Mouse (Mus musculus) embryonic facial prominence, embryonic 14.5 days (tissue): Measurements from ENCODE around the gene Gapvd1. TPM values are rescaled to one million over a fixed set of nuclear protein-coding genes. Genes with fewer than 3 reads are reported as not detected.

ENCODE experiments used
- ATAC-seq: fragments of 200-750 bp; cut with Nextera tagmentation; 2 replicates; pipeline ENCODE4 v1.8.0; 2017; ENCODE audit warnings: low read depth, moderate number of reproducible peaks, moderate TSS enrichment
- DNase-seq: peaks from one replicate; pipeline ENCODE4 v3.0.0-alpha.2; 2015; ENCODE audit warnings: low spot score
- H3K27ac ChIP-seq: fragments of 300-500 bp; sonication (generic); replicated peaks from 2 replicates; pipeline ENCODE4 v1.5.1; 2014; ENCODE audit warnings: low read depth, mild to moderate bottlenecking, low read length, moderate library complexity
- H3K27me3 ChIP-seq: fragments of 300-500 bp; sonication (generic); replicated peaks from 2 replicates; pipeline ENCODE4 v1.6.1; 2014; ENCODE audit warnings: low read length; ENCODE audit not compliant: control insufficient read depth, insufficient read depth
- H3K36me3 ChIP-seq: fragments of 300-500 bp; sonication (generic); 2 replicates; pipeline ENCODE4 v1.6.1; 2014; ENCODE audit warnings: low read length, mixed read lengths; ENCODE audit not compliant: control insufficient read depth, insufficient read depth
- H3K4me1 ChIP-seq: fragments of 300-500 bp; sonication (generic); 2 replicates; pipeline ENCODE4 v1.6.1; 2014; ENCODE audit warnings: antibody characterized with exemption, low read length; ENCODE audit not compliant: control insufficient read depth, insufficient read depth
- H3K4me2 ChIP-seq: fragments of 300-500 bp; sonication (generic); 2 replicates; pipeline ENCODE4 v1.6.1; 2014; ENCODE audit warnings: low read depth, mild to moderate bottlenecking, low read length, moderate library complexity, mixed read lengths
- H3K4me3 ChIP-seq: fragments of 300-500 bp; sonication (generic); 2 replicates; pipeline ENCODE4 v1.5.1; 2014; ENCODE audit warnings: low read depth, mild to moderate bottlenecking, low read length
- H3K9ac ChIP-seq: fragments of 300-500 bp; sonication (generic); 2 replicates; pipeline ENCODE4 v1.6.1; 2014; ENCODE audit warnings: low read depth, mild to moderate bottlenecking, low read length, moderate library complexity, mixed read lengths
- H3K9me3 ChIP-seq: fragments of 300-500 bp; sonication (generic); 2 replicates; pipeline ENCODE4 v1.6.1; 2016; ENCODE audit warnings: low read length; ENCODE audit not compliant: control insufficient read depth
- WGBS: fragments of 180-500 bp; shearing (Covaris S2); extraction: QIAGEN DNeasy Blood & Tissue Kit; methylation state at CpG from one replicate; pipeline ENCODE4 v1.1.7; 2014; 5-methylcytosine and 5-hydroxymethylcytosine counted together
- polyA plus RNA-seq: library from polyadenylated mRNA; unstranded; fragments of >200 nt; fragmentation: Nextera tagmentation; extraction: Ambion mirVana; gene quantifications from 2 replicates; pipeline ENCODE4 v1.2.1, GENCODE M21; 2014

Gene Gapvd1
- polyA plus RNA-seq, 1 experiment from 2014 or later, result 92.3 TPM

- H3K27me3 ChIP-seq, result no peaks in the 10 kb centered on the region
- DNase-seq (no peak), ATAC-seq (no peak)
- no peak overlapping the region for H3K27ac ChIP-seq
- H3K36me3 ChIP-seq, result peaks cover 10% of the 10 kb centered on the region; the same call in 1 of the 2 replicates
- H3K4me2 ChIP-seq, result no peak overlapping the region
- H3K4me3 ChIP-seq, result no peak overlapping the region
- H3K9ac ChIP-seq, result no peak overlapping the region
- no peaks in the 10 kb centered on the region for H3K9me3 ChIP-seq
- H3K4me1 ChIP-seq, result no peaks in the 10 kb centered on the region
- 94% methylated on average over 12 of the region's 12 CpGs for WGBS
These were observed 13.5 kb downstream of the Gapvd1 start for GRCm38 (mm10) chr2:34741390-34742159.

GRCm38 (mm10) chr2:34739684-34740391 lies 15.2 kb downstream of the Gapvd1 start:
- no peak overlapping the region for H3K27ac ChIP-seq
- ATAC-seq, result no peak
- 82% methylated on average over 1 of the region's 1 CpGs for WGBS

GRCm38 (mm10) chr2:34737911-34738310 lies 17.1 kb downstream of the Gapvd1 start:
- H3K4me3 ChIP-seq, result no peak overlapping the region
- no peak overlapping the region for H3K27ac ChIP-seq
- no peaks in the 10 kb centered on the region for H3K9me3 ChIP-seq
- DNase-seq (no peak), ATAC-seq (no peak)
- 41% methylated on average over 1 of the region's 1 CpGs for WGBS
- H3K9ac ChIP-seq, result no peak overlapping the region
- H3K4me1 ChIP-seq, result no peaks in the 10 kb centered on the region
- no peak overlapping the region for H3K4me2 ChIP-seq
- no peaks in the 10 kb centered on the region for H3K36me3 ChIP-seq
- no peaks in the 10 kb centered on the region for H3K27me3 ChIP-seq

More at GRCm38 (mm10) chr2:34739684-34740391, 15.2 kb downstream of the Gapvd1 start:
- no peak for DNase-seq
- H3K4me3 ChIP-seq, result no peak overlapping the region
- H3K4me2 ChIP-seq, result no peak overlapping the region
- peaks cover 10% of the 10 kb centered on the region; the same call in 1 of the 2 replicates for H3K36me3 ChIP-seq
- H3K9ac ChIP-seq, result no peak overlapping the region
- no peaks in the 10 kb centered on the region for H3K4me1 ChIP-seq
- H3K27me3 ChIP-seq, result no peaks in the 10 kb centered on the region
- H3K9me3 ChIP-seq, result no peaks in the 10 kb centered on the region

GRCm38 (mm10) chr2:34736626-34737025 lies 18.4 kb downstream of the Gapvd1 start:
- no peak overlapping the region for H3K27ac ChIP-seq
- H3K4me2 ChIP-seq, result no peak overlapping the region
- H3K27me3 ChIP-seq, result no peaks in the 10 kb centered on the region
- ATAC-seq (no peak), DNase-seq (no peak)
- 77% methylated on average over 1 of the region's 1 CpGs for WGBS
- no peak overlapping the region for H3K9ac ChIP-seq
- H3K4me3 ChIP-seq, result no peak overlapping the region
- no peaks in the 10 kb centered on the region for H3K36me3 ChIP-seq
- H3K9me3 ChIP-seq, result no peaks in the 10 kb centered on the region
- no peaks in the 10 kb centered on the region for H3K4me1 ChIP-seq

GRCm38 (mm10) chr2:34727045-34727728 lies 27.8 kb downstream of the Gapvd1 start:
- no peak for ATAC-seq
- DNase-seq, result no peak
- Histone ChIP-seq H3K36me3 (peaks cover 69% of the 10 kb centered on the region), H3K27ac (no peak overlapping the region), H3K4me1 (no peaks in the 10 kb centered on the region), H3K9me3 (no peaks in the 10 kb centered on the region), H3K4me3 (no peak overlapping the region), H3K27me3 (no peaks in the 10 kb centered on the region), H3K9ac (no peak overlapping the region), H3K4me2 (no peak overlapping the region)
- 91% methylated on average over 8 of the region's 8 CpGs for WGBS

DNA sequence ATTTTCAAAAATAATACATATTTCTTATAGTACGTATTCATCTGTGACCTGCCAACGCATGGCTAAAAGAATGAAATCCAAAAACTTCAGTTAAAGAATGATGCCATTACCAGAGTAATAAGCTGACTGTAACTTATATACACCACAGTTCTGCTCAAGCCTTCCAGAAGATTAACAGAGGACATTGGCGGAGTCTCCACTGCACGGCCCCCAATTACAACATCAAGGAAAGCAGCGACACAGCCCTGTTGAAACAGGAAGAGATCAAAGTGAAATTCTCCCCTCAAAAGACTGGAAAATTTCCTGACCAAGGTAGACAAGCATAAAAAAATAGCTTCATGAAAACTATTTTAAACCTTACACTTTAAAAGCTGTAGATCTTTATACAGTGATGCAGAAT lies 29.8 kb downstream of the Gapvd1 start:
- Histone ChIP-seq H3K9me3 (no peaks in the 10 kb centered on the region), H3K4me2 (no peak overlapping the region), H3K4me1 (no peaks in the 10 kb centered on the region), H3K27ac (no peak overlapping the region), H3K4me3 (no peak overlapping the region), H3K9ac (no peak overlapping the region), H3K27me3 (no peaks in the 10 kb centered on the region), H3K36me3 (peaks cover 85% of the 10 kb centered on the region)
- ATAC-seq (no peak), DNase-seq (no peak)
- WGBS, result 91% methylated on average over 5 of the region's 5 CpGs

DNA sequence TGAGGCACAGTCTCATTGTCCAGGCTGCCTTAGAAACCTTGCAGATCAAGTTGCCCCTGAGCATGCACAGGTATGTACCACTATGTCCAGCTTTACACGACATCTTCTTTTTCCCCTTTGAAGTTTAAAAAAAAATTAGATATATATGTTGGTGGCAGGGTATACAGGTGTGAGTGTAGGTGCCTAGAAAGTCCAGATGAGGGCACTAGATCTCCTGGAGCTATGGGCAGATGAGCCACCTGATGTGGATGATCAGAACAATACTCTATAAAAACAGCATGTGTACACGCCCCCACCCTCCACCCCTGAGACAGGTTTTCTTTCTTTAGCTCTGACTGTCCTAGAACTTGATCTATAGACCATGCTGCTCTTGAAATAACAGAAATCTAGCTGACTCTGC lies 36.8 kb downstream of the Gapvd1 start:
- DNase-seq (no peak), ATAC-seq (no peak)
- no peaks in the 10 kb centered on the region for H3K9me3 ChIP-seq
- no peak overlapping the region for H3K4me3 ChIP-seq
- H3K27me3 ChIP-seq, result no peaks in the 10 kb centered on the region
- no peaks in the 10 kb centered on the region for H3K4me1 ChIP-seq
- 75% methylated on average over 2 of the region's 2 CpGs for WGBS
- H3K36me3 ChIP-seq, result peaks cover 80% of the 10 kb centered on the region
- no peak overlapping the region for H3K27ac ChIP-seq
- H3K4me2 ChIP-seq, result no peak overlapping the region
- H3K9ac ChIP-seq, result no peak overlapping the region

GRCm38 (mm10) chr2:34711904-34712303 lies 43.1 kb downstream of the Gapvd1 start:
- H3K4me1 ChIP-seq, result no peaks in the 10 kb centered on the region
- no peaks in the 10 kb centered on the region for H3K9me3 ChIP-seq
- ATAC-seq (no peak), DNase-seq (no peak)
- no peak overlapping the region for H3K9ac ChIP-seq
- no peak overlapping the region for H3K4me3 ChIP-seq
- no peak overlapping the region for H3K27ac ChIP-seq
- peaks cover 94% of the 10 kb centered on the region for H3K36me3 ChIP-seq
- H3K4me2 ChIP-seq, result no peak overlapping the region
- no peaks in the 10 kb centered on the region for H3K27me3 ChIP-seq
- 96% methylated on average over 6 of the region's 6 CpGs for WGBS
